Comparison of ENCODE assay signal across 35 mouse cellular contexts in the genomic region with DNA sequence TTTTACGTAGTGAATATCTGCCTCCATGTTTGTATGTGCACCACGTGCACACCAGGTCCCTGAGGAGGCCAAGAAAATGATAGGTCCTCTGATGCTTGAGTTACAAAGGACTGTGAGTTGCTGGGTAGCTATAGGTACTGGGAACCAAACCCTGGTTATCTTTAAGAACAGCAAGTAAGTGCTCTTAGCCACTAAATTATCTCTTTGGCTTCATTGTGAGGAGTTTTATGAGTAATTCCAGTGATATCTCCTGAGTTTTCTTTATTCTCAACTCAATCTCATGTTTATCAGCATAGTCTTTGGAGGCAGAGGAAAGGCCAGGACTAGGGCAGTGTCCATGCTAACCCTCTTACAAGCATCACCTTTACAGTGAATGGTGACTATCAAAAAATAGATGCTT.
"Had no signal": no experiment of that assay in that cellular context is flagged by ENCODE, and none has a peak within 500 bp of the region (broad histone marks: within the 10 kb centered on the region; RNA-seq: fewer than 3 reads in every experiment).

No protein-coding gene starts in this region.

- H3K4me1 ChIP-seq: hindbrain, embryonic 13.5 days; intestine, embryonic 15.5 days had no signal

- ATAC-seq: hindbrain, embryonic 16.5 days; hindbrain, postnatal 0 days; inflammation-experienced regulatory T-cells, adult 6 months; intestine, embryonic 15.5 days; intestine, embryonic 16.5 days; intestine, postnatal 0 days had no signal

- H3K9ac ChIP-seq: heart, embryonic 12.5 days; heart, embryonic 13.5 days; heart, embryonic 15.5 days; hindbrain, embryonic 12.5 days; hindbrain, embryonic 13.5 days; hindbrain, embryonic 14.5 days; hindbrain, embryonic 15.5 days; intestine, embryonic 15.5 days; kidney, embryonic 15.5 days had no signal

- H3K27ac ChIP-seq: heart, embryonic 10.5 days; heart, embryonic 13.5 days; heart, embryonic 15.5 days; hindbrain, embryonic 10.5 days; hindbrain, embryonic 12.5 days; hindbrain, embryonic 13.5 days; hindbrain, embryonic 14.5 days; hindbrain, embryonic 15.5 days; hindbrain, postnatal 0 days; intestine, embryonic 15.5 days; kidney, embryonic 15.5 days; kidney, postnatal 0 days; layer of hippocampus, adult 2 months had no signal

- H3K27me3 ChIP-seq: heart, embryonic 12.5 days; heart, embryonic 13.5 days; heart, embryonic 15.5 days; hindbrain, embryonic 12.5 days; hindbrain, embryonic 13.5 days; hindbrain, embryonic 15.5 days; intestine, embryonic 15.5 days; kidney, embryonic 15.5 days had no signal

- H3K9me3 ChIP-seq: heart, embryonic 10.5 days; heart, embryonic 12.5 days; heart, embryonic 13.5 days; heart, embryonic 15.5 days; hindbrain, embryonic 10.5 days; hindbrain, embryonic 12.5 days; hindbrain, embryonic 13.5 days; hindbrain, embryonic 15.5 days; intestine, embryonic 15.5 days; kidney, embryonic 15.5 days had no signal

- H3K4me3 ChIP-seq: heart, embryonic 10.5 days; heart, embryonic 12.5 days; heart, embryonic 13.5 days; heart, embryonic 15.5 days; hindbrain, embryonic 10.5 days; hindbrain, embryonic 12.5 days; hindbrain, embryonic 13.5 days; hindbrain, embryonic 15.5 days; intestine, embryonic 15.5 days; kidney, embryonic 15.5 days; layer of hippocampus, adult 2 months had no signal

- H3K36me3 ChIP-seq: heart, embryonic 10.5 days; heart, embryonic 12.5 days; heart, embryonic 13.5 days; heart, embryonic 15.5 days; hindbrain, embryonic 10.5 days; hindbrain, embryonic 12.5 days; hindbrain, embryonic 13.5 days; hindbrain, embryonic 15.5 days; intestine, embryonic 15.5 days; kidney, embryonic 15.5 days had no signal

- DNase-seq: heart, postnatal 10 days; heart, postnatal 14 days; heart, postnatal 36 days; heart, postnatal 4 days; kidney, adult 11 months; kidney, adult 18-20 months; kidney, adult 2 months; kidney, adult 8-10 months; kidney, adult 9 months; kidney, postnatal 10 days; kidney, postnatal 14 days; kidney, postnatal 25 days; kidney, postnatal 36 days; kidney, postnatal 4 days; layer of hippocampus, adult 9-11 months; layer of hippocampus, postnatal 36 days had no signal

- H3K4me2 ChIP-seq: heart, embryonic 11.5 days; heart, embryonic 12.5 days; heart, embryonic 13.5 days; heart, embryonic 15.5 days; hindbrain, embryonic 12.5 days; hindbrain, embryonic 13.5 days; hindbrain, embryonic 14.5 days; hindbrain, embryonic 15.5 days; intestine, embryonic 15.5 days; kidney, embryonic 15.5 days had no signal
